Mouse (Mus musculus) intestine, embryonic 16.5 days (tissue): ENCODE data around the gene N4bp1. TPM values are rescaled to one million over a fixed set of nuclear protein-coding genes. Genes with fewer than 3 reads are reported as not detected.

Experiments used
- ATAC-seq: fragments of 200-750 bp; cut with Nextera tagmentation; 2 replicates; pipeline ENCODE4 v1.8.0; 2017; ENCODE audit warnings: moderate TSS enrichment, moderate library complexity
- H3K27ac ChIP-seq: fragments of 300-500 bp; sonication (generic); 2 replicates; pipeline ENCODE4 v1.5.1; 2014; ENCODE audit warnings: mild to moderate bottlenecking, low read length
- H3K27me3 ChIP-seq: fragments of 300-500 bp; sonication (generic); replicated peaks from 2 replicates; pipeline ENCODE4 v1.6.1; 2014; ENCODE audit warnings: low read length, control low read depth, mixed read lengths; ENCODE audit not compliant: control insufficient read depth, insufficient read depth
- H3K36me3 ChIP-seq: fragments of 300-500 bp; sonication (generic); 2 replicates; pipeline ENCODE4 v1.6.1; 2014; ENCODE audit warnings: low read length, control low read depth; ENCODE audit not compliant: control insufficient read depth, insufficient read depth
- H3K4me1 ChIP-seq: fragments of 300-500 bp; sonication (generic); 2 replicates; pipeline ENCODE4 v1.6.1; 2014; ENCODE audit warnings: low read length, control low read depth, mixed read lengths; ENCODE audit not compliant: control insufficient read depth, insufficient read depth
- H3K4me2 ChIP-seq: fragments of 300-500 bp; sonication (generic); 2 replicates; pipeline ENCODE4 v1.6.1; 2014; ENCODE audit warnings: low read depth, low read length, control low read depth
- H3K4me3 ChIP-seq: fragments of 300-500 bp; sonication (generic); 2 replicates; pipeline ENCODE4 v1.5.1; 2014; ENCODE audit warnings: mild to moderate bottlenecking, low read length
- H3K9ac ChIP-seq: fragments of 300-500 bp; sonication (generic); 2 replicates; pipeline ENCODE4 v1.6.1; 2014; ENCODE audit warnings: low read depth, low read length
- H3K9me3 ChIP-seq: fragments of 300-500 bp; sonication (generic); 2 replicates; pipeline ENCODE4 v1.6.1; 2016; ENCODE audit warnings: low read length, control low read depth; ENCODE audit not compliant: control insufficient read depth
- WGBS: fragments of 180-500 bp; shearing (Covaris S2); extraction: QIAGEN DNeasy Blood & Tissue Kit; methylation state at CpG from one replicate; pipeline ENCODE4 v1.1.7; 2014; 5-methylcytosine and 5-hydroxymethylcytosine counted together
- polyA plus RNA-seq: library from polyadenylated mRNA; unstranded; fragments of >200 nt; fragmentation: Nextera tagmentation; extraction: Ambion mirVana; gene quantifications from 2 replicates; pipeline ENCODE4 v1.2.1, GENCODE M21; 2015

N4bp1 gene
- polyA plus RNA-seq, 1 experiment from 2014 or later, result 4.9 TPM

DNA sequence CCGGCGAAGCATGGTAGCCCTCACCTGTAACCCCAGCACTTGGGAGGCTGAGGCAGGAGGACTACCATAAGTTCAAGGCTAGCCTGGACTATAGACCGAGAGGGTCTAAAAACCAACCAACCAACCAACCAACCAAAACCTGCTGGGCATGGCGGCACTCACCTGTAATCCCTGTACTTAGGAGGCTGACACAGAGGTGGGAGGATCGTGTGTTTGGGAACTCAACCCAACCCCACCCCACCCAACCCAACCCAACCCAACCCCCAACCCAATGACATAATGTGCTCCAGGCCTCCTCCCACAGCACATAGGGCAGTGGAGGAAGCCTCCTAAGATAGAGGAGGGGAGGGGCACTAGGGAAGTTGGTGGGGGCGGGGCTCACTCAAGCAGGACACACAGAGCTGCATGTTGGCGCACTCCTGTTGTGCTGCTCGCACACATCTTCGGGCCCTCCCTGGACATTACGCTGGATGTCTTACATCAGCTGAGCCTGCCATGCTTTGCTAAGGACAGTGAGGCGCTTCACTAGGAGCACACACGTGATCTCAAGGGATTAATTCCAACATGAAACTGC is 44.9 kb downstream of the N4bp1 start:
- no peaks in the 10 kb centered on the region for H3K27me3 ChIP-seq
- no peak for ATAC-seq
- no peak overlapping the region for H3K27ac ChIP-seq
- no peaks in the 10 kb centered on the region for H3K4me1 ChIP-seq
- H3K36me3 ChIP-seq, result peaks cover 19% of the 10 kb centered on the region
- H3K9ac ChIP-seq, result no peak overlapping the region
- 94% methylated on average over 12 of the region's 12 CpGs for whole genome bisulfite sequencing
- no peak overlapping the region for H3K4me3 ChIP-seq
- no peak overlapping the region for H3K4me2 ChIP-seq
- no peaks in the 10 kb centered on the region for H3K9me3 ChIP-seq

DNA sequence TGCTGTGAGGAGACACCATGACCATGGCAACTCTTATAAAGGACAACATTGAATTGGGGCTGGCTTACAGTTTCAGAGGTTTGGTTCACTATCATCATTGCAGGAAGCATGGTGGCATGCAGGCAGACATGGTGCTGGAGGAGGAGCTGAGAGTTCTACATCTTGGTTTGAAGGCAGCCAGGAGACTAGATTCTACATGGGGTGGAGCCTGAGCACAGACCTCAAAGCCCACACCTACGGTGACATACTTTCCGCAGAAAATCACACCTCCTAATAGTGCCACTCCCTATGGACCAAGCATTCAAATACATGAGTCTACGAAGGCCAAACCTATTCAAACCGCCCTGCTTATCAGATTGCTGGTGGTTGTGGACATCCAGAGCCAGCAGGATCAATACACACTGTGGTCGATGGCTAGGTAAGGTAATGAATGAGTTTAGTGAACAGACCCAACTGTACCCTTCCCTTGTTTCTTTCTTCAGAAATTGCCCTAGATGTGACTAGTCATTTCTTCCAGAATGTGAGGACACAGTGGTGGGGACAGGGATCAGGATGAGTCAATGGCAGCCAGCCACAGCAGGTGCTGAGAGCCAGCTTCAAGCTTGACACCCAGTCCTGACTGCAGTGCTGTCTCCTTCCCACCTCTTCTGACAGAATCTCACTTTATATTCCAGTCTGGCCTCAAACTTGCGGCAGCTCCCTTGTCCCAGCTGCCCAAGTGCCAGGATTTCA is 46.2 kb downstream of the N4bp1 start:
- no peak overlapping the region for H3K9ac ChIP-seq
- WGBS, result 84% methylated on average over 6 of the region's 6 CpGs

GRCm38 (mm10) chr8:86837234-86837633 is 47.8 kb downstream of the N4bp1 start:
- H3K36me3 ChIP-seq, result peaks cover 6% of the 10 kb centered on the region; the same call in 1 of the 2 replicates
- H3K4me1 ChIP-seq, result no peaks in the 10 kb centered on the region
- H3K27ac ChIP-seq, result no peak overlapping the region
- 82% methylated on average over 2 of the region's 2 CpGs for WGBS
- no peak for ATAC-seq
- H3K9ac ChIP-seq, result no peak overlapping the region
- no peak overlapping the region for H3K4me2 ChIP-seq
- H3K4me3 ChIP-seq, result no peak overlapping the region
- H3K27me3 ChIP-seq, result no peaks in the 10 kb centered on the region
- H3K9me3 ChIP-seq, result no peaks in the 10 kb centered on the region

More for the DNA sequence above, 46.2 kb downstream of the N4bp1 start:
- H3K4me3 ChIP-seq, result no peak overlapping the region
- H3K27ac ChIP-seq, result no peak overlapping the region
- H3K27me3 ChIP-seq, result no peaks in the 10 kb centered on the region
- peaks cover 13% of the 10 kb centered on the region; the same call in 1 of the 2 replicates for H3K36me3 ChIP-seq
- H3K4me1 ChIP-seq, result no peaks in the 10 kb centered on the region
- no peaks in the 10 kb centered on the region for H3K9me3 ChIP-seq
- H3K4me2 ChIP-seq, result no peak overlapping the region
- ATAC-seq, result no peak

GRCm38 (mm10) chr8:86835881-86836280 is 49.2 kb downstream of the N4bp1 start:
- Histone ChIP-seq H3K9ac (no peak overlapping the region), H3K4me3 (no peak overlapping the region), H3K4me1 (no peaks in the 10 kb centered on the region), H3K9me3 (no peaks in the 10 kb centered on the region), H3K27me3 (no peaks in the 10 kb centered on the region), H3K4me2 (no peak overlapping the region), H3K27ac (no peak overlapping the region), H3K36me3 (no peaks in the 10 kb centered on the region)
- no peak for ATAC-seq

- Histone ChIP-seq H3K27me3 (no peaks in the 10 kb centered on the region), H3K4me1 (no peaks in the 10 kb centered on the region), H3K9ac (no peak overlapping the region), H3K9me3 (no peaks in the 10 kb centered on the region), H3K36me3 (no peaks in the 10 kb centered on the region), H3K27ac (no peak overlapping the region), H3K4me3 (no peak overlapping the region), H3K4me2 (no peak overlapping the region)
- ATAC-seq, result no peak
- whole genome bisulfite sequencing, result 88% methylated on average over 8 of the region's 8 CpGs
Measured at GRCm38 (mm10) chr8:86834496-86835260, 50.4 kb downstream of the N4bp1 start.

DNA sequence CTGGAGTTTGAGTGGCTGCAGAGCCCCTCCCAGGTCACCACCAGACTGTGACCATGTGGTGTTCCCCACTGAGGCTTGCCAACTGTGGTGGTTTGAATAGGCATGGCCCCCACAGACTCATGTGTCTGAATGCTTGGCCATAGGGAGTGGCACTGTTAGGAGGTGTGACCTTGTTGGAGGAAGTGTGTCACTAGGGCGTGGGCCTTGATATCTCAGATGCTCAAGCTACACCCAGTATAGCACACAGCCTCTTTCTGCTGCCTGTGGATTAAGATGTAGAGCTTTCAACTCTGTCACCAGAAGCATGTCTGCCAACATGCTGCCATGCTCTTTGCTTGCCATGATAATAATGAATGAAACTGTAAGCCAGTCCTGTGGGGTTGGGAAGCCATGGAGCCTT is 51.1 kb downstream of the N4bp1 start:
- H3K9me3 ChIP-seq, result no peaks in the 10 kb centered on the region
- H3K4me2 ChIP-seq, result no peak overlapping the region
- no peak for ATAC-seq
- no peaks in the 10 kb centered on the region for H3K27me3 ChIP-seq
- no peak overlapping the region for H3K27ac ChIP-seq
- no peak overlapping the region for H3K4me3 ChIP-seq
- H3K4me1 ChIP-seq, result no peaks in the 10 kb centered on the region
- H3K36me3 ChIP-seq, result no peaks in the 10 kb centered on the region
- 92% methylated on average over 1 of the region's 1 CpGs for WGBS
- no peak overlapping the region for H3K9ac ChIP-seq

- Histone ChIP-seq H3K4me1 (no peaks in the 10 kb centered on the region), H3K4me3 (no peak overlapping the region), H3K27ac (no peak overlapping the region), H3K9me3 (no peaks in the 10 kb centered on the region), H3K9ac (no peak overlapping the region), H3K36me3 (no peaks in the 10 kb centered on the region), H3K4me2 (no peak overlapping the region), H3K27me3 (no peaks in the 10 kb centered on the region)
- WGBS, result 59% methylated on average over 2 of the region's 2 CpGs
- ATAC-seq, result no peak
Measured at GRCm38 (mm10) chr8:86828925-86829324, 56.1 kb downstream of the N4bp1 start.

- H3K36me3 ChIP-seq, result no peaks in the 10 kb centered on the region
- WGBS, result 88% methylated on average over 5 of the region's 5 CpGs
- H3K9ac ChIP-seq, result no peak overlapping the region
- no peak overlapping the region for H3K4me3 ChIP-seq
- H3K4me2 ChIP-seq, result no peak overlapping the region
- H3K27ac ChIP-seq, result no peak overlapping the region
- no peaks in the 10 kb centered on the region for H3K27me3 ChIP-seq
- no peaks in the 10 kb centered on the region for H3K9me3 ChIP-seq
- no peak for ATAC-seq
- no peaks in the 10 kb centered on the region for H3K4me1 ChIP-seq
Measured at GRCm38 (mm10) chr8:86827199-86827598, 57.9 kb downstream of the N4bp1 start.

GRCm38 (mm10) chr8:86826538-86826937 is 58.5 kb downstream of the N4bp1 start:
- no peaks in the 10 kb centered on the region for H3K4me1 ChIP-seq
- no peak overlapping the region for H3K4me2 ChIP-seq
- H3K9ac ChIP-seq, result no peak overlapping the region
- no peaks in the 10 kb centered on the region for H3K36me3 ChIP-seq
- no peaks in the 10 kb centered on the region for H3K9me3 ChIP-seq
- H3K27me3 ChIP-seq, result no peaks in the 10 kb centered on the region
- H3K4me3 ChIP-seq, result no peak overlapping the region
- H3K27ac ChIP-seq, result no peak overlapping the region
- ATAC-seq, result no peak
